Mouse (Mus musculus): ENCODE measurements around the gene Arhgef15. TPM values are rescaled to one million over a fixed set of nuclear protein-coding genes. Genes with fewer than 3 reads are reported as not detected.
A peak's percentile ranks its signal among the peaks of the same experiment; 100 is the strongest.

Arhgef15 gene
- polyA plus RNA-seq, 1 experiment: 0.49 TPM

DNA sequence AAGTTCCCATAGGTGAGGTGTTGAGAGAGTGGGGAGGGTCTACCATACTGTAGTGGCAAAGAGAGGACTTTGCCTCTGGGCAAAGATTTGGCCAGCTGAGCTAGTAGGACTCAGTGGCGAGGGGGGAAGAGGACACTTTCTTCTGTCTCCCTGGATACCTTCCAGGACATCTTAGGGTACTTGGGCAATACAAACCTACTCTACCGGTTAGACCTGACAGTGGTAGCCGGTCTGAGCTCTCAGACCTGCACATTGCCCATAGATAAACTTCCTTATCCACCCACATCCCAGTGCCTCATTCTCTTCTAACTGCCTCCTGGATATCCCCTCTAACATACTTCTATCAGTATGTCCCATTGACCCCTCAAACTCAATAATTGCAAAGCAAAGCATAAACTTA is 23.6 kb upstream of the Arhgef15 start:
- no peaks in the 10 kb centered on the region for H3K79me2 ChIP-seq (ENCODE audit: control insufficient read depth, insufficient read depth)
- H3K36me3 ChIP-seq (ENCODE audit: control insufficient read depth, insufficient read depth): no peaks in the 10 kb centered on the region
- H3K4me3 ChIP-seq: no peak overlapping the region
- no peak overlapping the region for H3ac ChIP-seq (ENCODE audit: control insufficient read depth, insufficient read length)
- no peaks in the 10 kb centered on the region for H3K27me3 ChIP-seq (ENCODE audit: control insufficient read depth, insufficient read depth, insufficient read length)
- H3K4me2 ChIP-seq (ENCODE audit: low read depth): no peak overlapping the region
- no peak for TF ChIP-seq POLR2AphosphoS2 (IDR thresholded peaks at IDR 0.05; ENCODE audit: insufficient read length, low read depth)
- TF ChIP-seq MYOD1 (IDR thresholded peaks at IDR 0.05; ENCODE audit: control insufficient read depth in 1 of 3, insufficient read length in 2 of 3, low read depth in 2 of 3): no peak

DNA sequence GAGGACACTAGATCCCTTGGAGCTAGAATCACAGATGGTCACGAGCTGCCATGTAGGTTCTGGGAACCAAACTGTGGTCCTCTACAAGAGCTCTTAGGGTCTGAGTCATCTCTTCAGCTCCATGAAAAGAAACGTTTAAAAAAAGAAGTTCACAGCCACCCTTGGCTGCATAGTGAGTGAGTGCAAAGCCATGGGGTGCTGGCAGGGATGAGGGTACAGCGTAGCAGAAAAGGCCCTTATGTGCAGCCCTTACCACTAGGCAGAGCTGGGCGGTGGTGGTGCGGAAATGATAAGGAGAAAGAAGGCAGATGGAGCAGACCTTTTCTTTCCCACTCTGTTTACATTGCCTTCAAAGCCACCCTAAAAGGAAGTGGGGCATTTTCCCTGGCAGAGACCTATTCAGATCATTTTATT is 22.0 kb upstream of the Arhgef15 start:
- Histone ChIP-seq H3K27me3 (ENCODE audit: control insufficient read depth, insufficient read depth, insufficient read length) (no peaks in the 10 kb centered on the region), H3K79me2 (ENCODE audit: control insufficient read depth, insufficient read depth) (no peaks in the 10 kb centered on the region), H3K4me2 (ENCODE audit: low read depth) (no peak overlapping the region), H3K36me3 (ENCODE audit: control insufficient read depth, insufficient read depth) (no peaks in the 10 kb centered on the region), H3K4me3 (no peak overlapping the region), H3ac (ENCODE audit: control insufficient read depth, insufficient read length) (no peak overlapping the region)
- TF ChIP-seq SRF (IDR thresholded peaks at IDR 0.05; ENCODE audit: control insufficient read depth, insufficient read length, low read depth): no peak
- no peak for TF ChIP-seq TCF12 (IDR thresholded peaks at IDR 0.05; ENCODE audit: insufficient read depth, poor library complexity, severe bottlenecking)
- TF ChIP-seq CEBPB (IDR thresholded peaks at IDR 0.05; ENCODE audit: insufficient read depth, poor library complexity, severe bottlenecking): no peak
- TF ChIP-seq POLR2AphosphoS2 (IDR thresholded peaks at IDR 0.05; ENCODE audit: insufficient read length, low read depth): no peak
- TF ChIP-seq TCF3 (IDR thresholded peaks at IDR 0.05; ENCODE audit: insufficient read length, low read depth): no peak
- TF ChIP-seq MYOG (IDR thresholded peaks at IDR 0.05; ENCODE audit: control insufficient read depth in 1 of 3, insufficient read depth in 1 of 3, insufficient read length in 2 of 3, low read depth in 2 of 3): no peak
- TF ChIP-seq REST (IDR thresholded peaks at IDR 0.05; ENCODE audit: insufficient read depth, insufficient read length): no peak
- TF ChIP-seq MAX (IDR thresholded peaks at IDR 0.05; ENCODE audit: low read depth): no peak
- no peak for TF ChIP-seq MYOD1 (IDR thresholded peaks at IDR 0.05; ENCODE audit: control insufficient read depth in 1 of 3, insufficient read length in 2 of 3, low read depth in 2 of 3)
- no peak for TF ChIP-seq E2F4 (IDR thresholded peaks at IDR 0.05; ENCODE audit: insufficient read depth)
- TF ChIP-seq USF1 (IDR thresholded peaks at IDR 0.05; ENCODE audit: low read depth): no peak
- no peak for TF ChIP-seq POLR2A (IDR thresholded peaks at IDR 0.05; ENCODE audit: insufficient read length, low read depth)

DNA sequence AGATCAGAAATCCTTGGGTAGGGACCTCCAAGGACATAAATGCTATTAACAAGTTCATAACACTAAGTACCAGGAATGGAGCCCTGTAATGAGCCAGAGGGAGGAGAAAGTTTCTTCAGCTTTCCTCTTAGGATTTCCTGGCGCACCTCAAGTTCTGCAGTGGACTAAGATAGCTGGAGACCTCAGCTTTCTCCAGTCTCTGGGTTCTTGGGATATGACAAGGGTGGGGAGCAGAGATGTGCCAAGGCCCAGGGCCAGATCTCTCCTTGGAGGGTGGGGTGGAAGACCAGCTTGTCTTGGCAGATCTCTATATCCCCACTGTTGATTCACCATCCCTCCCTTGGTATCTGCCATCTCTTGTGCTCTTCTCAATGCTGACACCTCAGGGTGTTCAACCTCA is 18.3 kb upstream of the Arhgef15 start:
- no peaks in the 10 kb centered on the region for H3K27me3 ChIP-seq (ENCODE audit: control insufficient read depth, insufficient read depth, insufficient read length)
- no peak overlapping the region for H3K4me3 ChIP-seq
- no peak overlapping the region for H3ac ChIP-seq (ENCODE audit: control insufficient read depth, insufficient read length)
- no peaks in the 10 kb centered on the region for H3K36me3 ChIP-seq (ENCODE audit: control insufficient read depth, insufficient read depth)
- H3K79me2 ChIP-seq (ENCODE audit: control insufficient read depth, insufficient read depth): no peaks in the 10 kb centered on the region
- H3K4me2 ChIP-seq (ENCODE audit: low read depth): no peak overlapping the region
- TF ChIP-seq POLR2AphosphoS2 (IDR thresholded peaks at IDR 0.05; ENCODE audit: insufficient read length, low read depth) (no peak), E2F4 (IDR thresholded peaks at IDR 0.05; ENCODE audit: insufficient read depth) (no peak), MAX (IDR thresholded peaks at IDR 0.05; ENCODE audit: low read depth) (no peak), POLR2A (IDR thresholded peaks at IDR 0.05; ENCODE audit: insufficient read length, low read depth) (no peak), USF1 (IDR thresholded peaks at IDR 0.05; ENCODE audit: low read depth) (no peak), TCF3 (IDR thresholded peaks at IDR 0.05; ENCODE audit: insufficient read length, low read depth) (no peak), TCF12 (IDR thresholded peaks at IDR 0.05; ENCODE audit: insufficient read depth, poor library complexity, severe bottlenecking) (no peak), CEBPB (IDR thresholded peaks at IDR 0.05; ENCODE audit: insufficient read depth, poor library complexity, severe bottlenecking) (no peak), MYOG (IDR thresholded peaks at IDR 0.05; ENCODE audit: control insufficient read depth in 1 of 3, insufficient read depth in 1 of 3, insufficient read length in 2 of 3, low read depth in 2 of 3) (no peak)

DNA sequence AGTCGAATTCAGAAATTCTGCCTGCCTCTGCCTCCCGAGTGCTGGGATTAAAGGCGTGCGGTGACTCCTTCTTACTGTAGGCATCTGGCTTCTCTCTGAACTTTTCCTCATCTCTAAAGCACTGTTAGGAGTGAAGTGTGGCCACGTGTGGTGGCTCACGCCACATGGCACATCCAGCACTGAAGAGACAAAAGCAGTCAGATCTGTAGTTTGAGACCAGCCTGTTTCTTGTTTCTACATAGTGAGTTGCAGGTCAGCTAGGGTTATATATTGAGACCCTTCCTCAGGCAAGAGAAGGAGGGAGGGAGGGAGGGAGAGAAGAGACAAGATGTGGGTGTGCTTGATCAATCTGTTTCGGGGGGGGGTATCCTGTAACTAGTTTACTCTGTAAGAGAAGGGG is 17.8 kb upstream of the Arhgef15 start, which contains the start of gene Rangrf:
TSS of gene Rangrf (minus strand) at position 101 of the 400 bp plus-strand sequence.
- H3K36me3 ChIP-seq (ENCODE audit: control insufficient read depth, insufficient read depth): no peaks in the 10 kb centered on the region
- TF ChIP-seq TCF12 (IDR thresholded peaks at IDR 0.05; ENCODE audit: insufficient read depth, poor library complexity, severe bottlenecking): no peak
- no peak for TF ChIP-seq MYOG (IDR thresholded peaks at IDR 0.05; ENCODE audit: control insufficient read depth in 1 of 3, insufficient read depth in 1 of 3, insufficient read length in 2 of 3, low read depth in 2 of 3)
- no peak for TF ChIP-seq TCF3 (IDR thresholded peaks at IDR 0.05; ENCODE audit: insufficient read length, low read depth)
- no peak for TF ChIP-seq POLR2AphosphoS2 (IDR thresholded peaks at IDR 0.05; ENCODE audit: insufficient read length, low read depth)
- no peak for TF ChIP-seq POLR2A (IDR thresholded peaks at IDR 0.05; ENCODE audit: insufficient read length, low read depth)
- no peak for TF ChIP-seq E2F4 (IDR thresholded peaks at IDR 0.05; ENCODE audit: insufficient read depth)
- TF ChIP-seq SRF (IDR thresholded peaks at IDR 0.05; ENCODE audit: control insufficient read depth, insufficient read length, low read depth): no peak
- peak within 1 kb of the TSS; percentile 99 for H3K4me2 ChIP-seq (ENCODE audit: low read depth)
- peak within 1 kb of the TSS; percentile 36 for H3K4me3 ChIP-seq
- no peaks in the 10 kb centered on the region for H3K27me3 ChIP-seq (ENCODE audit: control insufficient read depth, insufficient read depth, insufficient read length)
- H3ac ChIP-seq (ENCODE audit: control insufficient read depth, insufficient read length): no peak within 1 kb of the TSS
- H3K79me2 ChIP-seq (ENCODE audit: control insufficient read depth, insufficient read depth): no peaks in the 10 kb centered on the region

DNA sequence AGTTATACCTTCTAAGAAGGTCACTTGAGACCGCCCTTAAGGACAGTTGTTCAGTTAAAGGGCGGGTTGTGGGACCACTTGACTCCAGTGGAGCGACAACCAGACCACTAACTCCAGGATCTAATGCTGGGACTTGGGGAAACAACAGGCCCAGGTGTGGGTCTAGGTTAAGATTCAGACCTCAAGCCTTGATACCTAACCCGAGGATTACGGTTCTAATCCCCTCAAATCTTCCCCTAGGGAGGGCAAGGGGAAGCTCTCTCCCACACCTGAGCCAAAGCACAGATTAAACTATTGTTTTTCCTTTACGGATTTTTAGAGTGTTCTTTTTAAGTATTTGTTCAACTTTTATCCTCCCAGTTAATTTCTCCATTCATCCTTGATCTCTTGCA is 16.8 kb upstream of the Arhgef15 start:
- Histone ChIP-seq H3K4me3 (peak overlapping the region; percentile 36), H3ac (ENCODE audit: control insufficient read depth, insufficient read length) (no peak overlapping the region), H3K4me2 (ENCODE audit: low read depth) (peak overlapping the region; percentile 99), H3K27me3 (ENCODE audit: control insufficient read depth, insufficient read depth, insufficient read length) (no peaks in the 10 kb centered on the region), H3K79me2 (ENCODE audit: control insufficient read depth, insufficient read depth) (no peaks in the 10 kb centered on the region), H3K36me3 (ENCODE audit: control insufficient read depth, insufficient read depth) (no peaks in the 10 kb centered on the region)
- no peak for TF ChIP-seq POLR2AphosphoS2 (IDR thresholded peaks at IDR 0.05; ENCODE audit: insufficient read length, low read depth)
- TF ChIP-seq SRF (IDR thresholded peaks at IDR 0.05; ENCODE audit: control insufficient read depth, insufficient read length, low read depth): no peak
- no peak for TF ChIP-seq MYOD1 (IDR thresholded peaks at IDR 0.05; ENCODE audit: control insufficient read depth in 1 of 3, insufficient read length in 2 of 3, low read depth in 2 of 3)
- no peak for TF ChIP-seq TCF3 (IDR thresholded peaks at IDR 0.05; ENCODE audit: insufficient read length, low read depth)
- no peak for TF ChIP-seq USF1 (IDR thresholded peaks at IDR 0.05; ENCODE audit: low read depth)
- TF ChIP-seq TCF12 (IDR thresholded peaks at IDR 0.05; ENCODE audit: insufficient read depth, poor library complexity, severe bottlenecking): no peak
